Mouse (Mus musculus): ENCODE measurements around the gene Gpr146. TPM values are rescaled to one million over a fixed set of nuclear protein-coding genes. Genes with fewer than 3 reads are reported as not detected.

Gpr146 gene
- polyA plus RNA-seq, 1 experiment: 16.4 TPM

GRCm38 (mm10) chr5:139398786-139399185 is 21.3 kb downstream of the Gpr146 start:
- DNase-seq: no peak
- peaks cover 31% of the 10 kb centered on the region for H3K4me1 ChIP-seq (ENCODE audit: control insufficient read depth, insufficient read depth, low read length)
- no peak overlapping the region for H3K4me3 ChIP-seq (replicated peaks; ENCODE audit: insufficient read depth, low read depth, low read length)
- no peaks in the 10 kb centered on the region for H3K27me3 ChIP-seq (ENCODE audit: control insufficient read depth, insufficient read depth, low read length)
- WGBS: 46% methylated on average over 5 of the region's 5 CpGs
- no peak overlapping the region for H3K27ac ChIP-seq (ENCODE audit: insufficient read depth, low read length)
- TF ChIP-seq POLR2A (IDR thresholded peaks at IDR 0.05; ENCODE audit: borderline replicate concordance, insufficient read depth, low read length) (no peak), CTCF (IDR thresholded peaks at IDR 0.05; ENCODE audit: borderline replicate concordance, insufficient read depth, low read depth, low read length) (no peak)

- Histone ChIP-seq H3K27ac (ENCODE audit: insufficient read depth, low read length) (no peak overlapping the region), H3K4me3 (replicated peaks; ENCODE audit: insufficient read depth, low read depth, low read length) (no peak overlapping the region), H3K27me3 (ENCODE audit: control insufficient read depth, insufficient read depth, low read length) (no peaks in the 10 kb centered on the region), H3K4me1 (ENCODE audit: control insufficient read depth, insufficient read depth, low read length) (peaks cover 31% of the 10 kb centered on the region)
- WGBS: 32% methylated on average over 14 of the region's 14 CpGs
- no peak for TF ChIP-seq CTCF (IDR thresholded peaks at IDR 0.05; ENCODE audit: borderline replicate concordance, insufficient read depth, low read depth, low read length)
- TF ChIP-seq POLR2A (IDR thresholded peaks at IDR 0.05; ENCODE audit: borderline replicate concordance, insufficient read depth, low read length): no peak
- peak in 1 of 2 experiments; percentile 65 for DNase-seq
Measured at GRCm38 (mm10) chr5:139399991-139400390, 22.5 kb downstream of the Gpr146 start.

- Histone ChIP-seq H3K27ac (ENCODE audit: insufficient read depth, low read length) (no peak overlapping the region), H3K4me3 (replicated peaks; ENCODE audit: insufficient read depth, low read depth, low read length) (no peak overlapping the region), H3K4me1 (ENCODE audit: control insufficient read depth, insufficient read depth, low read length) (peaks cover 31% of the 10 kb centered on the region), H3K27me3 (ENCODE audit: control insufficient read depth, insufficient read depth, low read length) (no peaks in the 10 kb centered on the region)
- no peak for DNase-seq
- no peak for TF ChIP-seq CTCF (IDR thresholded peaks at IDR 0.05; ENCODE audit: borderline replicate concordance, insufficient read depth, low read depth, low read length)
- TF ChIP-seq POLR2A (IDR thresholded peaks at IDR 0.05; ENCODE audit: borderline replicate concordance, insufficient read depth, low read length): no peak
- 49% methylated on average over 2 of the region's 2 CpGs for WGBS
Measured at GRCm38 (mm10) chr5:139402106-139402505, 24.6 kb downstream of the Gpr146 start.

- H3K27ac ChIP-seq (ENCODE audit: insufficient read depth, low read length): no peak overlapping the region
- no peak overlapping the region for H3K4me3 ChIP-seq (replicated peaks; ENCODE audit: insufficient read depth, low read depth, low read length)
- WGBS: 98% methylated on average over 8 of the region's 8 CpGs
- H3K4me1 ChIP-seq (ENCODE audit: control insufficient read depth, insufficient read depth, low read length): peaks cover 32% of the 10 kb centered on the region
- DNase-seq: no peak
- no peaks in the 10 kb centered on the region for H3K27me3 ChIP-seq (ENCODE audit: control insufficient read depth, insufficient read depth, low read length)
- TF ChIP-seq CTCF (IDR thresholded peaks at IDR 0.05; ENCODE audit: borderline replicate concordance, insufficient read depth, low read depth, low read length): no peak
- TF ChIP-seq POLR2A (IDR thresholded peaks at IDR 0.05; ENCODE audit: borderline replicate concordance, insufficient read depth, low read length): no peak
Measured at GRCm38 (mm10) chr5:139403692-139404260, 26.3 kb downstream of the Gpr146 start.

- 92% methylated on average over 6 of the region's 6 CpGs for WGBS
- TF ChIP-seq POLR2A (IDR thresholded peaks at IDR 0.05; ENCODE audit: borderline replicate concordance, insufficient read depth, low read length) (no peak), CTCF (IDR thresholded peaks at IDR 0.05; ENCODE audit: borderline replicate concordance, insufficient read depth, low read depth, low read length) (no peak)
- DNase-seq: no peak
- no peak within 1 kb of the TSS for H3K4me3 ChIP-seq (replicated peaks; ENCODE audit: insufficient read depth, low read depth, low read length)
- peaks cover 29% of the 10 kb centered on the region for H3K4me1 ChIP-seq (ENCODE audit: control insufficient read depth, insufficient read depth, low read length)
- H3K27me3 ChIP-seq (ENCODE audit: control insufficient read depth, insufficient read depth, low read length): no peaks in the 10 kb centered on the region
- no peak within 1 kb of the TSS for H3K27ac ChIP-seq (ENCODE audit: insufficient read depth, low read length)
Measured at GRCm38 (mm10) chr5:139404801-139405401, 27.4 kb downstream of the Gpr146 start, which contains the start of gene C130050O18Rik. C130050O18Rik (plus strand) TSS chr5:139405280.

- no peak for DNase-seq
- WGBS: 92% methylated on average over 7 of the region's 7 CpGs
- Histone ChIP-seq H3K27me3 (ENCODE audit: control insufficient read depth, insufficient read depth, low read length) (no peaks in the 10 kb centered on the region), H3K4me3 (replicated peaks; ENCODE audit: insufficient read depth, low read depth, low read length) (no peak overlapping the region), H3K4me1 (ENCODE audit: control insufficient read depth, insufficient read depth, low read length) (peaks cover 27% of the 10 kb centered on the region), H3K27ac (ENCODE audit: insufficient read depth, low read length) (no peak overlapping the region)
- no peak for TF ChIP-seq CTCF (IDR thresholded peaks at IDR 0.05; ENCODE audit: borderline replicate concordance, insufficient read depth, low read depth, low read length)
Measured at GRCm38 (mm10) chr5:139405478-139405877, 28.0 kb downstream of the Gpr146 start.

GRCm38 (mm10) chr5:139405953-139406352 is 28.5 kb downstream of the Gpr146 start:
- TF ChIP-seq CTCF (IDR thresholded peaks at IDR 0.05; ENCODE audit: borderline replicate concordance, insufficient read depth, low read depth, low read length): no peak
- TF ChIP-seq POLR2A (IDR thresholded peaks at IDR 0.05; ENCODE audit: borderline replicate concordance, insufficient read depth, low read length): no peak
- no peak for DNase-seq
- Histone ChIP-seq H3K4me1 (ENCODE audit: control insufficient read depth, insufficient read depth, low read length) (peaks cover 32% of the 10 kb centered on the region), H3K27ac (ENCODE audit: insufficient read depth, low read length) (no peak overlapping the region), H3K4me3 (replicated peaks; ENCODE audit: insufficient read depth, low read depth, low read length) (no peak overlapping the region), H3K27me3 (ENCODE audit: control insufficient read depth, insufficient read depth, low read length) (no peaks in the 10 kb centered on the region)
- 62% methylated on average over 3 of the region's 3 CpGs for WGBS

Data from cerebellum, adult 2 months (tissue).